Mouse (Mus musculus): ENCODE measurements at regions not wholly inside any gene's neighbourhood (a gene's known extent, or its start where the extent isn't known, plus 50 kb on each side); places are given as distances from the start of the nearest gene placed in this dataset.

- Histone ChIP-seq H3K27ac (ENCODE audit: control insufficient read depth, insufficient read depth, low read depth, low read length) (no peak overlapping the region), H3K27me3 (ENCODE audit: control insufficient read depth, insufficient read depth, low read length) (no peaks in the 10 kb centered on the region), H3K4me1 (ENCODE audit: control insufficient read depth, insufficient read depth, low read length) (no peaks in the 10 kb centered on the region), H3K4me3 (ENCODE audit: control insufficient read depth, low read depth, low read length) (peak overlapping the region; percentile 45), H3K36me3 (ENCODE audit: control insufficient read depth, insufficient read depth, low read length) (no peaks in the 10 kb centered on the region)
- no peak for TF ChIP-seq POLR2A (IDR thresholded peaks at IDR 0.05; ENCODE audit: control insufficient read depth, low read depth, low read length)
- TF ChIP-seq CTCF (IDR thresholded peaks at IDR 0.05; ENCODE audit: control insufficient read depth, insufficient read depth, insufficient replicate concordance, low read depth, low read length) = no peak
Measured at GRCm38 (mm10) chr14:29841361-29842117, 119.9 kb upstream of the Cacna2d3 start.

GRCm38 (mm10) chr14:29847661-29848060 is 120.4 kb upstream of the Selenok start:
- TF ChIP-seq POLR2A (IDR thresholded peaks at IDR 0.05; ENCODE audit: control insufficient read depth, low read depth, low read length) (no peak), CTCF (IDR thresholded peaks at IDR 0.05; ENCODE audit: control insufficient read depth, insufficient read depth, insufficient replicate concordance, low read depth, low read length) (no peak)
- no peak overlapping the region for H3K27ac ChIP-seq (ENCODE audit: control insufficient read depth, insufficient read depth, low read depth, low read length)
- no peaks in the 10 kb centered on the region for H3K4me1 ChIP-seq (ENCODE audit: control insufficient read depth, insufficient read depth, low read length)
- H3K27me3 ChIP-seq (ENCODE audit: control insufficient read depth, insufficient read depth, low read length) = no peaks in the 10 kb centered on the region
- H3K36me3 ChIP-seq (ENCODE audit: control insufficient read depth, insufficient read depth, low read length) = no peaks in the 10 kb centered on the region
- no peak overlapping the region for H3K4me3 ChIP-seq (ENCODE audit: control insufficient read depth, low read depth, low read length)

GRCm38 (mm10) chr14:29851286-29851685 is 116.8 kb upstream of the Selenok start:
- Histone ChIP-seq H3K27me3 (ENCODE audit: control insufficient read depth, insufficient read depth, low read length) (no peaks in the 10 kb centered on the region), H3K27ac (ENCODE audit: control insufficient read depth, insufficient read depth, low read depth, low read length) (no peak overlapping the region), H3K36me3 (ENCODE audit: control insufficient read depth, insufficient read depth, low read length) (no peaks in the 10 kb centered on the region), H3K4me3 (ENCODE audit: control insufficient read depth, low read depth, low read length) (no peak overlapping the region), H3K4me1 (ENCODE audit: control insufficient read depth, insufficient read depth, low read length) (no peaks in the 10 kb centered on the region)
- no peak for TF ChIP-seq CTCF (IDR thresholded peaks at IDR 0.05; ENCODE audit: control insufficient read depth, insufficient read depth, insufficient replicate concordance, low read depth, low read length)
- TF ChIP-seq POLR2A (IDR thresholded peaks at IDR 0.05; ENCODE audit: control insufficient read depth, low read depth, low read length) = no peak

GRCm38 (mm10) chr14:29851956-29852725 is 116.0 kb upstream of the Selenok start:
- H3K27me3 ChIP-seq (ENCODE audit: control insufficient read depth, insufficient read depth, low read length) = no peaks in the 10 kb centered on the region
- no peaks in the 10 kb centered on the region for H3K36me3 ChIP-seq (ENCODE audit: control insufficient read depth, insufficient read depth, low read length)
- no peak overlapping the region for H3K27ac ChIP-seq (ENCODE audit: control insufficient read depth, insufficient read depth, low read depth, low read length)
- no peak for TF ChIP-seq POLR2A (IDR thresholded peaks at IDR 0.05; ENCODE audit: control insufficient read depth, low read depth, low read length)
- no peaks in the 10 kb centered on the region for H3K4me1 ChIP-seq (ENCODE audit: control insufficient read depth, insufficient read depth, low read length)
- H3K4me3 ChIP-seq (ENCODE audit: control insufficient read depth, low read depth, low read length) = no peak overlapping the region

GRCm38 (mm10) chr14:29862032-29862431 is 106.1 kb upstream of the Selenok start:
- H3K27me3 ChIP-seq (ENCODE audit: control insufficient read depth, insufficient read depth, low read length) = no peaks in the 10 kb centered on the region
- H3K4me1 ChIP-seq (ENCODE audit: control insufficient read depth, insufficient read depth, low read length) = no peaks in the 10 kb centered on the region
- no peak overlapping the region for H3K4me3 ChIP-seq (ENCODE audit: control insufficient read depth, low read depth, low read length)
- no peaks in the 10 kb centered on the region for H3K36me3 ChIP-seq (ENCODE audit: control insufficient read depth, insufficient read depth, low read length)
- TF ChIP-seq POLR2A (IDR thresholded peaks at IDR 0.05; ENCODE audit: control insufficient read depth, low read depth, low read length) (no peak), CTCF (IDR thresholded peaks at IDR 0.05; ENCODE audit: control insufficient read depth, insufficient read depth, insufficient replicate concordance, low read depth, low read length) (no peak)
- no peak overlapping the region for H3K27ac ChIP-seq (ENCODE audit: control insufficient read depth, insufficient read depth, low read depth, low read length)

- Histone ChIP-seq H3K4me1 (ENCODE audit: control insufficient read depth, insufficient read depth, low read length) (peaks cover 5% of the 10 kb centered on the region), H3K27me3 (ENCODE audit: control insufficient read depth, insufficient read depth, low read length) (no peaks in the 10 kb centered on the region), H3K27ac (ENCODE audit: control insufficient read depth, insufficient read depth, low read depth, low read length) (no peak overlapping the region), H3K4me3 (ENCODE audit: control insufficient read depth, low read depth, low read length) (no peak overlapping the region), H3K36me3 (ENCODE audit: control insufficient read depth, insufficient read depth, low read length) (no peaks in the 10 kb centered on the region)
- TF ChIP-seq CTCF (IDR thresholded peaks at IDR 0.05; ENCODE audit: control insufficient read depth, insufficient read depth, insufficient replicate concordance, low read depth, low read length) (no peak), POLR2A (IDR thresholded peaks at IDR 0.05; ENCODE audit: control insufficient read depth, low read depth, low read length) (no peak)
Measured at GRCm38 (mm10) chr14:29866455-29867275, 101.4 kb upstream of the Selenok start.

- H3K27me3 ChIP-seq (ENCODE audit: control insufficient read depth, insufficient read depth, low read length) = no peaks in the 10 kb centered on the region
- no peak overlapping the region for H3K4me3 ChIP-seq (ENCODE audit: control insufficient read depth, low read depth, low read length)
- no peaks in the 10 kb centered on the region for H3K36me3 ChIP-seq (ENCODE audit: control insufficient read depth, insufficient read depth, low read length)
- no peak overlapping the region for H3K27ac ChIP-seq (ENCODE audit: control insufficient read depth, insufficient read depth, low read depth, low read length)
- TF ChIP-seq CTCF (IDR thresholded peaks at IDR 0.05; ENCODE audit: control insufficient read depth, insufficient read depth, insufficient replicate concordance, low read depth, low read length) (no peak), POLR2A (IDR thresholded peaks at IDR 0.05; ENCODE audit: control insufficient read depth, low read depth, low read length) (no peak)
- peaks cover 5% of the 10 kb centered on the region for H3K4me1 ChIP-seq (ENCODE audit: control insufficient read depth, insufficient read depth, low read length)
Measured at GRCm38 (mm10) chr14:29867311-29867710, 100.8 kb upstream of the Selenok start.
